Mouse (Mus musculus) c-Kit-positive CD71-positive TER-119-positive erythroid progenitor cells, embryonic 14.5 days (primary cell): ENCODE data around the gene Arhgef33.

Experiments used
- DNase-seq: peaks from one replicate; pipeline ENCODE4 v3.0.0-alpha.2; 2013; ENCODE audit warnings: low spot score

Gene Arhgef33

GRCm38 (mm10) chr17:80446470-80446869 lies 139.3 kb downstream of the Arhgef33 start:
- no peak for DNase-seq
